22 mouse cellular contexts compared by ENCODE assay signal in the genomic region with DNA sequence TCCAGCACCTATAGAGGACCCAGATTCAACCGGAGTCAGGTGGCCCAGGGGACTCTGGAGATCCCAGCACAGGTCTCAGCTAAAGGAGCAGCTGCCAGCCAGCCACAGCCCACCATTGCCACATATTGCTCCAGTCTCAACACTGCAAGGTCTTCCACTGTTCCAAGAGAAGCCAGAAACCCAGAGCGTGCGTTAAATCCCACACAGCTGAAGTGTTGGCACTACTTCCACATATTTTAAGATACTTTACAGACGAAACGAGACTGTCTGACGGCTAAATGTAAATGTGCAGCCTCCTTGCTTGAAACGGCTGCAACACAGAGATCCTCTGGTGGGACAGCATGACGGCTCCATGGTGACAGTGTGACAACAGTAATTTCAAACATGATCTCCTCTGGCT.
DNase-seq lines count a peak whose midpoint lies in the region; ATAC-seq and TF ChIP-seq lines count a peak whose summit lies in the region.
"Had no signal": no experiment of that assay in that cellular context is flagged by ENCODE, and none has a peak within 500 bp of the region (broad histone marks: within the 10 kb centered on the region; RNA-seq: fewer than 3 reads in every experiment).

No protein-coding gene starts in this region.

- H3K4me3 ChIP-seq in embryonic facial prominence, embryonic 14.5 days (ENCODE audit: low read depth, low read length) = no peak overlapping the region
- H3K4me3 ChIP-seq in embryonic facial prominence, embryonic 10.5 days = no peak overlapping the region
- no peak overlapping the region for H3K4me3 ChIP-seq in lung, embryonic 14.5 days (ENCODE audit: low read depth, low read length)
- H3K4me3 ChIP-seq: erythroblast, embryonic 14.5 days; lung, embryonic 15.5 days; myocyte had no signal

- H3K4me2 ChIP-seq in embryonic facial prominence, embryonic 14.5 days (ENCODE audit: low read depth, low read length) = no peak overlapping the region
- no peak overlapping the region for H3K4me2 ChIP-seq in lung, embryonic 14.5 days
- H3K4me2 ChIP-seq: liver, embryonic 11.5 days; lung, embryonic 15.5 days had no signal

- WGBS in embryonic facial prominence, embryonic 14.5 days = 68% methylated on average over 8 of the region's 8 CpGs
- WGBS in embryonic facial prominence, embryonic 10.5 days = 92% methylated on average over 8 of the region's 8 CpGs
- WGBS in lung, embryonic 14.5 days = 67% methylated on average over 8 of the region's 8 CpGs

- DNase-seq in embryonic facial prominence, embryonic 14.5 days (ENCODE audit: low spot score) = peak; percentile 41
- no peak for DNase-seq in embryonic facial prominence, embryonic 10.5 days (ENCODE audit: low spot score)
- peak; percentile 31 for DNase-seq in lung, embryonic 14.5 days
- no peak for DNase-seq in lung, postnatal 25 days (ENCODE audit: low spot score)
- DNase-seq in left cerebral cortex, adult 9 months (ENCODE audit: low spot score in 2 of 2) = peak; percentile 33 to 53
- peak; percentile 5 for DNase-seq in right cerebral cortex, postnatal 4 days
- DNase-seq in Muller cell, postnatal 12 days (ENCODE audit: inconsistent ontology term) = no peak
- DNase-seq: cerebellum, adult 11-12 months; cerebellum, postnatal 36 days; heart, adult 18-20 months; layer of hippocampus, postnatal 36 days; midbrain, embryonic 14.5 days; retina, postnatal 1 day; thymus, postnatal 4 days had no signal

- TF ChIP-seq CTCF in lung, embryonic 14.5 days (IDR thresholded peaks at IDR 0.05; ENCODE audit: low read depth) = no peak

- H3K9me3 ChIP-seq in embryonic facial prominence, embryonic 14.5 days (ENCODE audit: control insufficient read depth, low read length) = no peaks in the 10 kb centered on the region
- H3K9me3 ChIP-seq in embryonic facial prominence, embryonic 10.5 days = no peaks in the 10 kb centered on the region
- H3K9me3 ChIP-seq in lung, embryonic 14.5 days (ENCODE audit: low read depth, low read length) = no peaks in the 10 kb centered on the region
- H3K9me3 ChIP-seq: lung, embryonic 15.5 days had no signal

- no peaks in the 10 kb centered on the region for H3K36me3 ChIP-seq in embryonic facial prominence, embryonic 14.5 days (ENCODE audit: control insufficient read depth, insufficient read depth, low read length)
- H3K36me3 ChIP-seq in embryonic facial prominence, embryonic 10.5 days (replicated peaks) = no peaks in the 10 kb centered on the region
- H3K36me3 ChIP-seq in lung, embryonic 14.5 days (ENCODE audit: insufficient read depth) = no peaks in the 10 kb centered on the region
- H3K36me3 ChIP-seq: G1E; lung, embryonic 15.5 days had no signal

- H3K27me3 ChIP-seq in embryonic facial prominence, embryonic 14.5 days (replicated peaks; ENCODE audit: control insufficient read depth, insufficient read depth, low read length) = no peaks in the 10 kb centered on the region
- H3K27me3 ChIP-seq in embryonic facial prominence, embryonic 10.5 days (replicated peaks; ENCODE audit: low read depth, poor library complexity, severe bottlenecking) = no peaks in the 10 kb centered on the region
- H3K27me3 ChIP-seq in lung, embryonic 14.5 days (ENCODE audit: insufficient read depth, low read length) = no peaks in the 10 kb centered on the region
- H3K27me3 ChIP-seq: lung, embryonic 15.5 days had no signal

- no peak overlapping the region for H3K27ac ChIP-seq in embryonic facial prominence, embryonic 14.5 days (replicated peaks; ENCODE audit: low read depth, low read length)
- H3K27ac ChIP-seq in embryonic facial prominence, embryonic 10.5 days (replicated peaks) = no peak overlapping the region
- H3K27ac ChIP-seq in lung, embryonic 14.5 days (ENCODE audit: low read depth) = no peak overlapping the region
- H3K27ac ChIP-seq: lung, embryonic 15.5 days had no signal

- no peak for ATAC-seq in embryonic facial prominence, embryonic 14.5 days (ENCODE audit: low read depth)
- ATAC-seq in lung, embryonic 14.5 days (ENCODE audit: insufficient read depth) = no peak
- ATAC-seq in megakaryocyte progenitor cell, adult 5-6 weeks (replicated peaks; ENCODE audit: poor library complexity) = no peak
- ATAC-seq: CD4-positive, CD25-positive, alpha-beta regulatory T cell, adult 4 months; inflammation-experienced regulatory T-cells, adult 6 months had no signal

- H3K4me1 ChIP-seq in embryonic facial prominence, embryonic 14.5 days (ENCODE audit: control insufficient read depth, insufficient read depth, low read length) = no peaks in the 10 kb centered on the region
- no peaks in the 10 kb centered on the region for H3K4me1 ChIP-seq in embryonic facial prominence, embryonic 10.5 days
- H3K4me1 ChIP-seq in lung, embryonic 14.5 days (ENCODE audit: insufficient read depth) = no peaks in the 10 kb centered on the region
- H3K4me1 ChIP-seq: lung, embryonic 15.5 days had no signal

- no peak overlapping the region for H3K9ac ChIP-seq in embryonic facial prominence, embryonic 14.5 days (ENCODE audit: low read depth, low read length)
- no peak overlapping the region for H3K9ac ChIP-seq in lung, embryonic 14.5 days
- H3K9ac ChIP-seq: lung, embryonic 15.5 days had no signal

Comparison
In these comparisons a context has a peak if more than half of its experiments do, and no peak if none do; other contexts are left out.
1. DNase-seq: peak in embryonic facial prominence, embryonic 14.5 days (single experiment), lung, embryonic 14.5 days (single experiment), left cerebral cortex, adult 9 months (2 of 2) and right cerebral cortex, postnatal 4 days (single experiment); none in embryonic facial prominence, embryonic 10.5 days (single experiment), lung, postnatal 25 days (single experiment) and Muller cell, postnatal 12 days (single experiment).